Mouse (Mus musculus) embryonic facial prominence, embryonic 11.5 days (tissue): Measurements from ENCODE around the gene Ssh2. TPM values are rescaled to one million over a fixed set of nuclear protein-coding genes. Genes with fewer than 3 reads are reported as not detected.
"Not testable (repeated sequence)": the region's sequence is repeated elsewhere in the genome, so short reads cannot be mapped to it uniquely, and the experiment has no call there.

ENCODE experiments used
- ATAC-seq: fragments of 200-750 bp; cut with Nextera tagmentation; replicated peaks from 2 replicates; pipeline ENCODE4 v1.8.0; 2017; ENCODE audit warnings: low read depth; ENCODE audit not compliant: insufficient number of reproducible peaks, low FRiP score, low TSS enrichment
- DNase-seq: peaks from one replicate; pipeline ENCODE4 v3.0.0-alpha.2; 2015; ENCODE audit warnings: low spot score
- H3K27ac ChIP-seq: fragments of 300-500 bp; sonication (generic); replicated peaks from 2 replicates; pipeline ENCODE4 v1.5.1; 2014; ENCODE audit warnings: mild to moderate bottlenecking, low read depth, low read length, control low read depth
- H3K27me3 ChIP-seq: fragments of 300-500 bp; sonication (generic); 2 replicates; pipeline ENCODE4 v1.6.1; 2014; ENCODE audit warnings: mild to moderate bottlenecking, low read length, moderate library complexity, mixed read lengths; ENCODE audit not compliant: control insufficient read depth, insufficient read depth
- H3K36me3 ChIP-seq: fragments of 300-500 bp; sonication (generic); replicated peaks from 2 replicates; pipeline ENCODE4 v1.6.1; 2014; ENCODE audit warnings: low read depth, mild to moderate bottlenecking, low read length, moderate library complexity, mixed read lengths; ENCODE audit not compliant: control insufficient read depth, insufficient read depth
- H3K4me1 ChIP-seq: fragments of 300-500 bp; sonication (generic); 2 replicates; pipeline ENCODE4 v1.6.1; 2014; ENCODE audit warnings: low read length, mixed read lengths; ENCODE audit not compliant: control insufficient read depth, insufficient read depth
- H3K4me2 ChIP-seq: fragments of 300-500 bp; sonication (generic); 2 replicates; pipeline ENCODE4 v1.6.1; 2014; ENCODE audit warnings: low read depth, mild to moderate bottlenecking, control low read depth, low read length, moderate library complexity
- H3K4me3 ChIP-seq: fragments of 300-500 bp; sonication (generic); 2 replicates; pipeline ENCODE4 v1.5.1; 2014; ENCODE audit warnings: low read depth, low read length, control low read depth
- H3K9ac ChIP-seq: fragments of 300-500 bp; sonication (generic); replicated peaks from 2 replicates; pipeline ENCODE4 v1.6.1; 2014; ENCODE audit warnings: mild to moderate bottlenecking, control low read depth, low read length
- H3K9me3 ChIP-seq: fragments of 300-500 bp; sonication (generic); replicated peaks from 2 replicates; pipeline ENCODE4 v1.6.1; 2016; ENCODE audit warnings: mild to moderate bottlenecking, low read length, inconsistent platforms, mixed read lengths; ENCODE audit not compliant: control insufficient read depth
- WGBS: fragments of 180-500 bp; shearing (Covaris S2); extraction: QIAGEN DNeasy Blood & Tissue Kit; methylation state at CpG from one replicate; pipeline ENCODE4 v1.1.7; 2014; 5-methylcytosine and 5-hydroxymethylcytosine counted together
- polyA plus RNA-seq: library from polyadenylated mRNA; unstranded; fragments of >200 nt; fragmentation: Nextera tagmentation; extraction: Ambion mirVana; gene quantifications from 2 replicates; pipeline ENCODE4 v1.2.1, GENCODE M21; 2014

The Ssh2 gene
- polyA plus RNA-seq, 1 experiment from 2014 or later, result 10.0 TPM

DNA sequence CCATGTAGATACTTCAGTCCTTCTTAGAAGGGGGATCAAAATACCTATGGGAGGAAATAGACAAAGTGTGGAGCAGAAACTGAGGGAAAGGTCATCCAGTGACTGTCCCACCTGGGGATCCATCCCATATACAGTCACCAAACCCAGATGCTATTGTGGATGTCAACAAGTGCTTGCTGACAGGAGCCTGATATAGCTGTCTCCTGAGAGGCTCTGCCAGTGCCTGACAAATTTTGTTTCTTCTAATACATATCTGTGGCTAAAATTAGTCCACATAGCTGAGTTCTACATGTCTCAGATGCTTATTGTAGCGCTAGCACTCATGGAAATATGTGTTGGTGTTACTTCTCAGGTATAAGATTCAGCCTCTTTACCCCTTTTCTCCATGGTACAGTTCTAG, 62.5 kb downstream of the Ssh2 start:
- H3K27ac ChIP-seq, H3K4me1 ChIP-seq, H3K9ac ChIP-seq, DNase-seq, ATAC-seq, H3K4me3 ChIP-seq, H3K9me3 ChIP-seq, H3K4me2 ChIP-seq, H3K36me3 ChIP-seq, H3K27me3 ChIP-seq: not testable (repeated sequence)
- 95% methylated on average over 1 of the region's 1 CpGs for WGBS

DNA sequence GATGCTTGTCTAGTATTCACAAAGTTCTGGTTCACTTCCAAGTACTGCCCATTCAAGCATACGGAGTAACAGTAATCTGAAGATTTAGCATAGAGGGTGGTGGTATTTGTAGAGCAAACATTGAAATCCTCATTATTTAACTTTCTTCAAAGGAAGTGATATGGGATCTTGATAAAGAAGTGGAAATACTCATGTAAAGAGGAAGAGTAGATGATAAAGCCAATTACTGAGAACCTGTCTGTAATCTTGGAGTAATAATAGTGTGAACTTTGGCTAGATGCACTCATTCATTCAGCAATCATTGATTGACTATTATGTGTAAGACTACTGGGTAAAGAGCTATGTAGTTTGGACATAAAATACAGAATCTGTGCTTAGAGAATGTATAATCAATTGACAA, 64.1 kb downstream of the Ssh2 start:
- 89% methylated on average over 1 of the region's 1 CpGs for WGBS
- no peaks in the 10 kb centered on the region for H3K4me1 ChIP-seq
- H3K27me3 ChIP-seq, result no peaks in the 10 kb centered on the region
- H3K9me3 ChIP-seq, result no peaks in the 10 kb centered on the region
- DNase-seq, result no peak
- H3K9ac ChIP-seq, result no peak overlapping the region
- H3K4me3 ChIP-seq, result no peak overlapping the region
- no peaks in the 10 kb centered on the region for H3K36me3 ChIP-seq
- no peak overlapping the region for H3K4me2 ChIP-seq
- no peak overlapping the region for H3K27ac ChIP-seq
- no peak for ATAC-seq

DNA sequence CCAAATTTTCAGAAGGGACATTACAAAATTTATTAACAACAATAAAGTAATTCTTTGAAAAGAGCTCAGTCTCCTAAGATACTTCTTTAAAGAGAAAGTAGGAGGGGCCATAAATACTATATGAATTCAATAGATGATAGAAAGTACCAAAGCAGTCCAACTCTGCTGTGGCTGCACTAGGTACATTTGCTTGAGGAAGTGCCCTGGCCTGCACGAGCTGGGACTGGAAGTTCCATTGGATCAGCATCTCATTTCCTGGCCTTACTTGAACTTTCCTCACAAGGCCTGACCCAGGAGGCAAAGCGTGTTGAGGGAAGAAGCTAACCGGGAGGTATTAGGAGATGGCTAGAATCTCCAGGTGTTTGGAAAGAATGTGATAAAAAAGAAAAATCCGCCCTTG, 75.4 kb downstream of the Ssh2 start:
- H3K9me3 ChIP-seq, result no peaks in the 10 kb centered on the region
- no peak overlapping the region for H3K4me2 ChIP-seq
- H3K4me3 ChIP-seq, result no peak overlapping the region
- DNase-seq, result no peak
- H3K9ac ChIP-seq, result no peak overlapping the region
- ATAC-seq, result no peak
- 67% methylated on average over 4 of the region's 4 CpGs for WGBS
- no peak overlapping the region for H3K27ac ChIP-seq
- H3K36me3 ChIP-seq, result no peaks in the 10 kb centered on the region
- H3K27me3 ChIP-seq, result no peaks in the 10 kb centered on the region
- no peaks in the 10 kb centered on the region for H3K4me1 ChIP-seq

DNA sequence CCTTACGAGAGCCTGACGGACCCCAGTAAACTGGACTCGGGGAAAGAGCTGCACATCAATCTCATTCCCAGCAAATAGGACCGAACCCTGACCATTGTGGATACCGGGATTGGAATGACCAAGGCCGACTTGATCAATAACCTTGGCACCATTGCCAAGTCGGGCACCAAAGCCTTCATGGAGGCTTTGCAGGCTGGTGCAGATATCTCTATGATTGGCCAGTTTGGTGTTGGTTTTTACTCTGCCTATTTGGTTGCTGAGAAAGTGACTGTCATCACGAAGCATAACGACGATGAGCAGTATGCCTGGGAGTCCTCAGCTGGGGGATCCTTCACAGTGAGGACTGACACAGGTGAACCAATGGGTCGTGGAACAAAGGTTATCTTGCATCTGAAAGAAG, 77.6 kb downstream of the Ssh2 start:
- DNase-seq, H3K4me1 ChIP-seq, H3K27me3 ChIP-seq, H3K4me2 ChIP-seq, H3K9ac ChIP-seq, H3K36me3 ChIP-seq, H3K4me3 ChIP-seq, H3K9me3 ChIP-seq, H3K27ac ChIP-seq, ATAC-seq: not testable (repeated sequence)
- 88% methylated on average over 7 of the region's 11 CpGs for WGBS

DNA sequence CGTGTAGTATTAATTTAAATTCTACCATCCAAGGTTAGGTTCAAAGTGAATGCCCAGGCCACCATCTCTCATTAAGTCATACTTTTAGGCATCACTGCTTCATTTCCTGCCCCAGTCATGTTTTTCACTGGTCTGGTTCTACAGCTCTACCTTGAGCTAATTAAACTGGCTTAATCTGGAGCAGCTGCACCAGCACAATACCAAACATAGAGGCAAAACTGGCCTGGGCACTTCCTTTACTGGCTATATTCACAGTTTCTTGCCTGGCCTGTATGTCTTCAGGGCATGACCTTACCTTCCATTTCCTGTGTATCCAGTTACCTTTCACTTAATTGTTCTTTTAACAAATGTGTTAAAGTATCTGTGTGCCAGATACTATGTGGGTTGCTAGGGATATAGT, 81.2 kb downstream of the Ssh2 start:
- H3K4me2 ChIP-seq, result no peak overlapping the region
- ATAC-seq, result no peak
- WGBS, result 39% methylated on average over 1 of the region's 1 CpGs
- DNase-seq, result peak; percentile 33
- no peaks in the 10 kb centered on the region for H3K9me3 ChIP-seq
- no peak overlapping the region for H3K9ac ChIP-seq
- H3K27ac ChIP-seq, result no peak overlapping the region
- no peaks in the 10 kb centered on the region for H3K4me1 ChIP-seq
- H3K4me3 ChIP-seq, result no peak overlapping the region
- no peaks in the 10 kb centered on the region for H3K36me3 ChIP-seq
- H3K27me3 ChIP-seq, result no peaks in the 10 kb centered on the region

DNA sequence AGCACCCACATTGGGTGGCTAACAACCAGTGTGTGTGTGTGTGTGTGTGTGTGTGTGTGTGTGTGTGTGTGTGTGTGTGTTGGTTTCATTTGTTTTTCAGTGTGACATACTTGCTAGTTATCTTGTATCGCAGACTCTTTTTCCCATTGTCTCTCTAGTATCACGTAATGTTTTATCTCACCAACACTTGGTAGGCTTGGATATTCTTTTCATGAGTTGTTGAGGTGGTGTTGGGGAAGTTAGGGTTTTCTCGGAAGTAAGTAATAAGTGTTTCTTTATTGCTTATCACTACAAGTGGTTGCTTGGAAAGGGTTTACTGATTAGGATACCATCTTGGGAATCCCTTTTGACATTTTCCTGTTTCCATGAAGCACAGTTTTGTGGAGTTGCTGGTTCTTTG, 91.1 kb downstream of the Ssh2 start:
- H3K4me1 ChIP-seq, result no peaks in the 10 kb centered on the region
- H3K9me3 ChIP-seq, result no peaks in the 10 kb centered on the region
- no peak for ATAC-seq
- no peaks in the 10 kb centered on the region for H3K36me3 ChIP-seq
- H3K27ac ChIP-seq, result no peak overlapping the region
- H3K27me3 ChIP-seq, result no peaks in the 10 kb centered on the region
- no peak overlapping the region for H3K4me3 ChIP-seq
- no peak overlapping the region for H3K4me2 ChIP-seq
- H3K9ac ChIP-seq, result no peak overlapping the region
- WGBS, result 92% methylated on average over 3 of the region's 3 CpGs
- DNase-seq, result no peak

DNA sequence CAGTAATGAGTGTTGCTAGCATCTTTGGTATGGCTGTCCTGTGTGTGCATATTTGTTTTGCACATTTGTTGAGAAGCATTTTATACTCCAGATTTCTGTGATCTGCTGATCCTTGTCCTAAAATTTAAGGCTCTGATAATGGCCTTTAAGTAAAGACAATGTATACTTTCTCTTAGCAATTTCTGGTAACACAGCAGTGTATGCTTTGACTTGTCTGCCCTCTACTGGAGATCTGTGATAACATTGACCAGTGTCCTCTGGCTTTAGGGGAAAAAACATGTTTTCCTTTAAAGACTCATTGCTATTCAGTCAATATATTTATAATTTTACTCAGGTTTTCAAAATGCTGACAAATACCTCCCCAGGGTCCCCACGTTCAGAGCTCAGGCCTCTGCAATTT, 92.4 kb downstream of the Ssh2 start:
- Histone ChIP-seq H3K4me3 (no peak overlapping the region), H3K4me1 (no peaks in the 10 kb centered on the region), H3K27me3 (no peaks in the 10 kb centered on the region), H3K9me3 (no peaks in the 10 kb centered on the region), H3K4me2 (no peak overlapping the region), H3K27ac (no peak overlapping the region), H3K36me3 (no peaks in the 10 kb centered on the region), H3K9ac (no peak overlapping the region)
- WGBS, result 5% methylated on average over 1 of the region's 1 CpGs
- DNase-seq (peak; percentile 72), ATAC-seq (no peak)

DNA sequence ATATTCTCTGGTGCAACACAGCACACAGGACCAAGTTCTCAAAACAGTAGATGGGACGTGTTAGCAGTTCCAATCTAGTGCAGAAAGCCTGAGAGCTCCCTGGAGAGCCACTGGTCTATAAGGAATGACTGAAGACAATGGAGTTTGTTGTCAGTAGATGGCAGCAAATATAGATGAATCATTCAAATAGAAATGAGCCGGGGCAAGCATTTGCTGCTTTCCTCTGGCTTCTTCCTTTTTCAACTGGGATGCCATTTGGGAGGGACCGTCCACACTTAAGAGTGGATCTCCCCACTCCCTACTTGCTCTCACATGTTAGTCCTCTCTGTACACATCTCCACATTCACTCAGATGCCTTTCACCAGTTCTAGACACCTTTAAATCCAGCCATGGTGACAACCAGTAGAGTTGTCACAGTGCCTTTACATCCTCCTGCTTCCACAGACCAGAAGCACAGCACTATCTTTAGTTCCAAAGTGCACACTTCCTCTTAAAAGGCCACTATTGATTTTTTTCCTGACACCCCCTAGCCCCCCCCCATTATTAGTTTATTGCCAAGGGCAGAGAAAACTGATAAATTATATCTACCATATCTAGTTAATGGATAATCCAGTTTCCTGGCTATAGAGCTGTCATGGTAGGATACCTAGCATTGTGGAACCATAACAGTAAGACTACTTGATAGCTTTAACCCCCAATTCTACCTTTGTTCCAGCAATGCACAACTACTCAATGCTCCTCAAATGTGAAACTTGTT, 101.8 kb downstream of the Ssh2 start:
- Histone ChIP-seq H3K4me3 (no peak overlapping the region), H3K27me3 (no peaks in the 10 kb centered on the region), H3K4me2 (no peak overlapping the region), H3K4me1 (no peaks in the 10 kb centered on the region), H3K9ac (no peak overlapping the region), H3K27ac (no peak overlapping the region), H3K36me3 (no peaks in the 10 kb centered on the region), H3K9me3 (no peaks in the 10 kb centered on the region)
- ATAC-seq (no peak), DNase-seq (peak; percentile 39)
- 62% methylated on average over 3 of the region's 3 CpGs for WGBS
